Comparison of ENCODE assay signal across 8 mouse cellular contexts in the genomic region with DNA sequence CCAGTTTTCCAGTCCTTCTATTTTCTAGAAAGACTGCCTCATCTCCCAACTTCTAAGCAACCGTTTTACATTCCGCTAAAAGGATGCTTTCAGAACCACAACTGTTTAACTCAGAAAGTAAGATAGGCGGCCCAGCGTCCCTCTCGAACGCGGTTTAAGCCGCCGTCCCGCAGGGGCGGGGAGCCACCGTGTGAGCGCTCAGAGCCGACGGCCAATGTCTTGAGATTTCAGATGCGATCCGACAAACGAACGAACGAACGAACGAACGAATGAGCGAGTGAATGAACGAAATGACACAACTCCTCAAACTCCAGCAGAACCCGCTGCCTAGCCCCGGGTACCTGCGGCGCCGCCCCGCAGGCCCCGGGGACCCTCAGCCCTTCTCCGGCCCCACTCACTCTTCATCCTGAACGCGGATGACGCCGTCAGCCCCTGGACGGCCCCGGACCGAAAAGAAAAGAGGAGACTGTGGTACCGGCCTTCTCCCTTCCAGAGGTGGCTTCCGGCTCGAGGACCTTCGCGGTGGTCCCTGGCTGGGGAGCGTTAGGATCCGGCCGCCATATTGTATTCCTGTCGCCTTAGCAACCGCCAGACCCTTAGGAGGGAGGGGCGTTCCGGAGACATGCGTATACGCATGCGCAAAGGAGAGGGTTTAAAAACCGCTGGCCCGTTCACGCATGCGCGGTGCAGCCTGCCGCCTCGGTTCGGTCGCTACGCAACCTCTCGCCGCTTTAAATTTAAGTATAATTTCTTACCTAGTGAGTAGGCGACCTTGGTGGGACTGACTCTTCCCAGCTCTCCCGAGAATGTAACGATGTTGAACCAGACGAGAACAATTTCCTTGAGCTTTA. TPM values are rescaled to one million over a fixed set of nuclear protein-coding genes. Genes with fewer than 3 reads are reported as not detected.
DNase-seq lines count a peak whose midpoint lies in the region; ATAC-seq and TF ChIP-seq lines count a peak whose summit lies in the region.

Mok (minus strand) TSS at position 592 of the 851 bp plus-strand sequence.

- under 1% methylated on average over 71 of the region's 71 CpGs for WGBS in forebrain, embryonic 11.5 days
- WGBS in heart, postnatal 0 days: under 1% methylated on average over 71 of the region's 71 CpGs
- under 1% methylated on average over 71 of the region's 71 CpGs for WGBS in liver, embryonic 16.5 days (ENCODE audit: insufficient replicate concordance)
- WGBS in neural tube, embryonic 13.5 days: under 1% methylated on average over 71 of the region's 71 CpGs

- no peak for TF ChIP-seq CTCF in heart, postnatal 0 days (IDR thresholded peaks at IDR 0.05; ENCODE audit: low read depth)
- TF ChIP-seq CTCF in testis, adult 2 months (IDR thresholded peaks at IDR 0.05; ENCODE audit: control insufficient read depth, insufficient read depth, insufficient replicate concordance, low read depth, low read length): no peak

- H3K36me3 ChIP-seq in forebrain, embryonic 11.5 days (ENCODE audit: control insufficient read depth, insufficient read depth, low read length): no peaks in the 10 kb centered on the region
- no peaks in the 10 kb centered on the region for H3K36me3 ChIP-seq in heart, postnatal 0 days (replicated peaks; ENCODE audit: control insufficient read depth, insufficient read depth, low read length)
- no peaks in the 10 kb centered on the region for H3K36me3 ChIP-seq in liver, embryonic 16.5 days (ENCODE audit: control insufficient read depth, insufficient read depth)
- no peaks in the 10 kb centered on the region for H3K36me3 ChIP-seq in neural tube, embryonic 13.5 days
- no peaks in the 10 kb centered on the region; the same call in 1 of the 2 replicates for H3K36me3 ChIP-seq in testis, adult 2 months (ENCODE audit: control insufficient read depth, insufficient read depth, low read length)

- peak; percentile 93 for TF ChIP-seq POLR2A in testis, adult 2 months (IDR thresholded peaks at IDR 0.05; ENCODE audit: control insufficient read depth, low read depth, low read length)

- peak within 1 kb of the TSS; percentile 72 for H3K4me3 ChIP-seq in forebrain, embryonic 11.5 days (ENCODE audit: low read depth, low read length)
- H3K4me3 ChIP-seq in heart, postnatal 0 days (ENCODE audit: low read depth, low read length): peak within 1 kb of the TSS; percentile 77
- H3K4me3 ChIP-seq in liver, embryonic 16.5 days (ENCODE audit: low read depth, low read length): peak within 1 kb of the TSS; percentile 83
- H3K4me3 ChIP-seq in neural tube, embryonic 13.5 days: peak within 1 kb of the TSS; percentile 64
- peak within 1 kb of the TSS; percentile 99 for H3K4me3 ChIP-seq in testis, adult 2 months (ENCODE audit: control insufficient read depth, low read depth, low read length)

- peak within 1 kb of the TSS; percentile 56 for H3K9ac ChIP-seq in forebrain, embryonic 11.5 days (ENCODE audit: low read length)
- peak within 1 kb of the TSS; percentile 44 for H3K9ac ChIP-seq in heart, postnatal 0 days (replicated peaks; ENCODE audit: low read depth, low read length)
- H3K9ac ChIP-seq in liver, embryonic 16.5 days (ENCODE audit: low read depth, low read length): peak within 1 kb of the TSS; percentile 72
- peak within 1 kb of the TSS; percentile 71 for H3K9ac ChIP-seq in neural tube, embryonic 13.5 days

- H3K27me3 ChIP-seq in forebrain, embryonic 11.5 days (ENCODE audit: control insufficient read depth, insufficient read depth, low read length): peaks cover 6% of the 10 kb centered on the region
- H3K27me3 ChIP-seq in heart, postnatal 0 days (ENCODE audit: control insufficient read depth, insufficient read depth, low read length): no peaks in the 10 kb centered on the region
- H3K27me3 ChIP-seq in liver, embryonic 16.5 days (ENCODE audit: control insufficient read depth, insufficient read depth, low read depth, low read length): peaks cover 8% of the 10 kb centered on the region
- H3K27me3 ChIP-seq in neural tube, embryonic 13.5 days: peaks cover 18% of the 10 kb centered on the region
- H3K27me3 ChIP-seq in testis, adult 2 months (ENCODE audit: control insufficient read depth, insufficient read depth, low read length): no peaks in the 10 kb centered on the region

- ATAC-seq in forebrain, embryonic 11.5 days (replicated peaks; ENCODE audit: low FRiP score): peak; percentile 76
- peak; percentile 67 for ATAC-seq in heart, postnatal 0 days (ENCODE audit: insufficient read depth, low read depth)
- peak; percentile 33 for ATAC-seq in liver, embryonic 16.5 days (ENCODE audit: low read depth)
- peak; percentile 85 for ATAC-seq in neural tube, embryonic 13.5 days (ENCODE audit: low read depth)

- H3K4me2 ChIP-seq in forebrain, embryonic 11.5 days (ENCODE audit: low read depth, low read length, severe bottlenecking): peak within 1 kb of the TSS; percentile 49
- H3K4me2 ChIP-seq in heart, postnatal 0 days (ENCODE audit: low read depth, low read length): peak within 1 kb of the TSS; percentile 81
- H3K4me2 ChIP-seq in liver, embryonic 16.5 days (ENCODE audit: low read depth, low read length): peak within 1 kb of the TSS; percentile 92
- peak within 1 kb of the TSS; percentile 72 for H3K4me2 ChIP-seq in neural tube, embryonic 13.5 days

- no peak within 1 kb of the TSS for H3K27ac ChIP-seq in forebrain, embryonic 11.5 days (ENCODE audit: low read depth, low read length)
- no peak within 1 kb of the TSS for H3K27ac ChIP-seq in heart, postnatal 0 days (ENCODE audit: low read depth)
- no peak within 1 kb of the TSS for H3K27ac ChIP-seq in liver, embryonic 16.5 days (ENCODE audit: low read length)
- H3K27ac ChIP-seq in neural tube, embryonic 13.5 days (replicated peaks): peak within 1 kb of the TSS; percentile 57
- peak within 1 kb of the TSS; percentile 98 for H3K27ac ChIP-seq in testis, adult 2 months (ENCODE audit: control insufficient read depth, insufficient read depth, low read depth, low read length)

- peak; percentile 94 to 95 for DNase-seq in CD8-positive naive resting alpha-beta T cell, adult 2 months (ENCODE audit: low read depth in 2 of 2, low spot score in 2 of 2)
- DNase-seq in c-Kit-positive CD71-negative TER-119-negative erythroid progenitor cells, embryonic 14.5 days (ENCODE audit: low read depth): peak; percentile 87
- peak; percentile 98 for DNase-seq in forebrain, embryonic 11.5 days (ENCODE audit: low spot score)
- DNase-seq in heart, postnatal 0 days (ENCODE audit: low spot score): peak; percentile 95
- peak; percentile 97 for DNase-seq in kidney, postnatal 4 days

- no peak for TF ChIP-seq EP300 in heart, postnatal 0 days (IDR thresholded peaks at IDR 0.05; ENCODE audit: low read depth)

- no peaks in the 10 kb centered on the region for H3K9me3 ChIP-seq in forebrain, embryonic 11.5 days (ENCODE audit: control insufficient read depth, low read length)
- H3K9me3 ChIP-seq in heart, postnatal 0 days (replicated peaks; ENCODE audit: control insufficient read depth, low read length): no peaks in the 10 kb centered on the region
- no peaks in the 10 kb centered on the region for H3K9me3 ChIP-seq in liver, embryonic 16.5 days (replicated peaks; ENCODE audit: control insufficient read depth, low read length)
- H3K9me3 ChIP-seq in neural tube, embryonic 13.5 days: no peaks in the 10 kb centered on the region

- peaks cover 6% of the 10 kb centered on the region for H3K4me1 ChIP-seq in forebrain, embryonic 11.5 days (replicated peaks; ENCODE audit: control insufficient read depth, insufficient read depth, low read length)
- peaks cover 6% of the 10 kb centered on the region; the same call in 1 of the 2 replicates for H3K4me1 ChIP-seq in heart, postnatal 0 days (ENCODE audit: control insufficient read depth, insufficient read depth)
- H3K4me1 ChIP-seq in liver, embryonic 16.5 days (ENCODE audit: control insufficient read depth, low read depth, low read length): peaks cover 19% of the 10 kb centered on the region
- peaks cover 46% of the 10 kb centered on the region for H3K4me1 ChIP-seq in neural tube, embryonic 13.5 days (replicated peaks)
- peaks cover 22% of the 10 kb centered on the region for H3K4me1 ChIP-seq in testis, adult 2 months (ENCODE audit: control insufficient read depth, insufficient read depth, low read length)

RNA-seq across cellular contexts. Expression of gene Mok, which starts in this region (rescaled TPM):
- polyA plus RNA-seq in forebrain, embryonic 11.5 days (2014; fragmentation: Nextera tagmentation; extraction: Ambion mirVana): 12.5 and 14.1 TPM in 2 replicates
- 3.1 and 7.4 TPM in 2 replicates for total RNA-seq in heart, postnatal 0 days (2014; rRNA removed; ENCODE audit: low replicate concordance)
- polyA plus RNA-seq in heart, postnatal 0 days (2015; fragmentation: Nextera tagmentation; extraction: Ambion mirVana): 2.2 and 2.3 TPM in 2 replicates
- 0.27 and 0.34 TPM in 2 replicates for polyA plus RNA-seq in liver, embryonic 16.5 days (2015; fragmentation: Nextera tagmentation; extraction: Ambion mirVana)
- 10.8 and 11.7 TPM in 2 replicates for polyA plus RNA-seq in neural tube, embryonic 13.5 days (2015; fragmentation: Nextera tagmentation; extraction: Ambion mirVana)
- 96.9 and 102 TPM in 2 replicates for polyA plus RNA-seq in testis, adult 2 months (2012; rRNA removed)

Comparison
In these comparisons a context has a peak if more than half of its experiments do, and no peak if none do; other contexts are left out.
1. Peak in ATAC-seq, H3K4me3 ChIP-seq, H3K9ac ChIP-seq and H3K4me2 ChIP-seq in liver, embryonic 16.5 days; RNA of the gene not detected or under 1 TPM.
2. ATAC-seq: peak in every context shown above with its lines; median percentile 85 in neural tube, embryonic 13.5 days; 76 in forebrain, embryonic 11.5 days; 67 in heart, postnatal 0 days; 33 in liver, embryonic 16.5 days.
3. H3K27ac ChIP-seq: peak in neural tube, embryonic 13.5 days (single experiment) and testis, adult 2 months (single experiment); none in forebrain, embryonic 11.5 days (single experiment), heart, postnatal 0 days (single experiment) and liver, embryonic 16.5 days (single experiment).
4. Peak in every context shown above with its lines, with median percentiles within 50 percentile points of each other: DNase-seq, H3K4me2 ChIP-seq, H3K4me3 ChIP-seq and H3K9ac ChIP-seq.